26 mouse cellular contexts compared by ENCODE assay signal in the genomic region with DNA sequence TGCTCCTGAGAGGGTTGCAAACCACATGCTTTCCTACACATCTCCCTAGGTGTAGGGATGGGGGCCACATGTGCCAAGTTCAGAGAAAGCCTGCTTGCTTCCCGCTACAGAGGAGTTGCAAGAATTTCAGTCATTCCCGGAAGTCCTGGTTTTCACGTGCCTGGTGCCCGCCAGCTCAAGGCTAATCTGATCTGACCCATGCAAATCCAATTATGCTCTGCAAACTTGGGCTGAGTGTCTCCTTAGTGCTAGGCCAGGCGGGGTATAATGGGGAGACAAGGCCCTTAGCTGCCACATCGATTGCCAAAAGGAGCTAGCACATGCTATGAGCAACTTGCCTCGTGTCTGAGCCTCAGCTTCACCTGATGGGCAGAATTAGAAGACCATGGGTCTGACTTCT.
DNase-seq lines count a peak whose midpoint lies in the region; ATAC-seq and TF ChIP-seq lines count a peak whose summit lies in the region.
"Had no signal": no experiment of that assay in that cellular context is flagged by ENCODE, and none has a peak within 500 bp of the region (broad histone marks: within the 10 kb centered on the region; RNA-seq: fewer than 3 reads in every experiment).

No protein-coding gene starts in this region.

- ATAC-seq in forebrain, postnatal 0 days: no peak
- ATAC-seq in midbrain, embryonic 12.5 days (ENCODE audit: low FRiP score, low read depth): peak; percentile 51
- no peak for ATAC-seq in midbrain, postnatal 0 days (ENCODE audit: low FRiP score)
- no peak for ATAC-seq in embryonic facial prominence, embryonic 14.5 days (ENCODE audit: low read depth)
- ATAC-seq: CD4-positive, CD25-positive, alpha-beta regulatory T cell, adult 4 months; liver, embryonic 12.5 days; Patski had no signal

- no peak overlapping the region for H3K4me2 ChIP-seq in forebrain, postnatal 0 days (ENCODE audit: low read depth)
- no peak overlapping the region for H3K4me2 ChIP-seq in midbrain, embryonic 12.5 days (replicated peaks)
- no peak overlapping the region for H3K4me2 ChIP-seq in midbrain, postnatal 0 days (ENCODE audit: low read depth, low read length, poor library complexity, severe bottlenecking)
- no peak overlapping the region; the same call in 1 of the 2 replicates for H3K4me2 ChIP-seq in embryonic facial prominence, embryonic 14.5 days (ENCODE audit: low read depth, low read length)
- H3K4me2 ChIP-seq: heart, embryonic 12.5 days; hindbrain, embryonic 12.5 days; kidney, embryonic 15.5 days; limb, embryonic 13.5 days; liver, embryonic 12.5 days; neural tube, embryonic 15.5 days had no signal

- intact Hi-C loops in gastrocnemius, adult 2 months (cut with DNase I): no loop called here

- peaks cover 59% of the 10 kb centered on the region for H3K36me3 ChIP-seq in forebrain, embryonic 10.5 days (replicated peaks)
- H3K36me3 ChIP-seq in forebrain, postnatal 0 days (ENCODE audit: insufficient read depth): no peaks in the 10 kb centered on the region
- H3K36me3 ChIP-seq in midbrain, embryonic 12.5 days: no peaks in the 10 kb centered on the region
- no peaks in the 10 kb centered on the region for H3K36me3 ChIP-seq in midbrain, postnatal 0 days (ENCODE audit: insufficient read depth, low read length)
- no peaks in the 10 kb centered on the region for H3K36me3 ChIP-seq in embryonic facial prominence, embryonic 14.5 days (ENCODE audit: control insufficient read depth, insufficient read depth, low read length)
- H3K36me3 ChIP-seq: heart, embryonic 12.5 days; hindbrain, embryonic 12.5 days; kidney, embryonic 15.5 days; limb, embryonic 13.5 days; liver, embryonic 12.5 days; neural tube, embryonic 15.5 days had no signal

- H3K9me3 ChIP-seq in forebrain, embryonic 10.5 days: no peaks in the 10 kb centered on the region
- no peaks in the 10 kb centered on the region for H3K9me3 ChIP-seq in forebrain, postnatal 0 days (ENCODE audit: low read length)
- no peaks in the 10 kb centered on the region for H3K9me3 ChIP-seq in midbrain, embryonic 12.5 days
- no peaks in the 10 kb centered on the region for H3K9me3 ChIP-seq in midbrain, postnatal 0 days (ENCODE audit: low read length)
- no peaks in the 10 kb centered on the region for H3K9me3 ChIP-seq in embryonic facial prominence, embryonic 14.5 days (ENCODE audit: control insufficient read depth, low read length)
- H3K9me3 ChIP-seq: heart, embryonic 12.5 days; hindbrain, embryonic 12.5 days; kidney, embryonic 15.5 days; limb, embryonic 13.5 days; liver, embryonic 12.5 days; neural tube, embryonic 15.5 days had no signal

- peak; percentile 40 for DNase-seq in forebrain, embryonic 10.5 days (ENCODE audit: extremely low spot score, low spot score)
- DNase-seq in forebrain, postnatal 0 days: no peak
- DNase-seq in midbrain, postnatal 0 days (ENCODE audit: low spot score): no peak
- DNase-seq in embryonic facial prominence, embryonic 14.5 days (ENCODE audit: low spot score): peak; percentile 32
- DNase-seq in gastrocnemius, adult 2 months: no peak
- DNase-seq in adrenal gland, postnatal 25 days: no peak
- DNase-seq: adrenal gland, adult 2 months; cerebellum, adult 8-10 months; gastrocnemius, postnatal 10 days; heart, adult 11 months; heart, postnatal 10 days; kidney, adult 11 months; kidney, postnatal 36 days; lung, adult 18-20 months; lung, postnatal 10 days; right cerebral cortex, postnatal 25 days; spleen, adult 18-20 months had no signal

- no peak for TF ChIP-seq CTCF in forebrain, postnatal 0 days (IDR thresholded peaks at IDR 0.05; ENCODE audit: low read depth)
- TF ChIP-seq CTCF in midbrain, postnatal 0 days (IDR thresholded peaks at IDR 0.05): no peak
- no peak for TF ChIP-seq CTCF in gastrocnemius, adult 2 months (IDR thresholded peaks at IDR 0.05)

- H3K4me1 ChIP-seq in forebrain, embryonic 10.5 days: peaks cover 67% of the 10 kb centered on the region
- H3K4me1 ChIP-seq in forebrain, postnatal 0 days (ENCODE audit: insufficient read depth): no peaks in the 10 kb centered on the region
- peaks cover 19% of the 10 kb centered on the region for H3K4me1 ChIP-seq in midbrain, embryonic 12.5 days
- no peaks in the 10 kb centered on the region for H3K4me1 ChIP-seq in midbrain, postnatal 0 days (ENCODE audit: insufficient read depth, low read length)
- no peaks in the 10 kb centered on the region for H3K4me1 ChIP-seq in embryonic facial prominence, embryonic 14.5 days (ENCODE audit: control insufficient read depth, insufficient read depth, low read length)
- H3K4me1 ChIP-seq: liver, embryonic 12.5 days had no signal

- WGBS in forebrain, embryonic 10.5 days: 39% methylated on average over 7 of the region's 7 CpGs
- WGBS in forebrain, postnatal 0 days: 59% methylated on average over 7 of the region's 7 CpGs
- 28% methylated on average over 7 of the region's 7 CpGs for WGBS in midbrain, embryonic 12.5 days
- WGBS in midbrain, postnatal 0 days: 25% methylated on average over 7 of the region's 7 CpGs
- WGBS in embryonic facial prominence, embryonic 14.5 days: 38% methylated on average over 7 of the region's 7 CpGs

- no peak overlapping the region for H3K9ac ChIP-seq in forebrain, postnatal 0 days
- no peak overlapping the region for H3K9ac ChIP-seq in midbrain, embryonic 12.5 days (replicated peaks)
- no peak overlapping the region for H3K9ac ChIP-seq in midbrain, postnatal 0 days (replicated peaks; ENCODE audit: low read length, poor library complexity, severe bottlenecking)
- H3K9ac ChIP-seq in embryonic facial prominence, embryonic 14.5 days (ENCODE audit: low read depth, low read length): no peak overlapping the region
- H3K9ac ChIP-seq: heart, embryonic 12.5 days; hindbrain, embryonic 12.5 days; kidney, embryonic 15.5 days; limb, embryonic 13.5 days; liver, embryonic 12.5 days; neural tube, embryonic 15.5 days had no signal

- H3K27ac ChIP-seq in forebrain, embryonic 10.5 days: peak overlapping the region; percentile 62
- no peak overlapping the region for H3K27ac ChIP-seq in forebrain, postnatal 0 days (ENCODE audit: low read depth, low read length)
- H3K27ac ChIP-seq in midbrain, embryonic 12.5 days (replicated peaks): no peak overlapping the region
- no peak overlapping the region for H3K27ac ChIP-seq in midbrain, postnatal 0 days (ENCODE audit: low read depth, low read length)
- H3K27ac ChIP-seq in embryonic facial prominence, embryonic 14.5 days (replicated peaks; ENCODE audit: low read depth, low read length): no peak overlapping the region
- H3K27ac ChIP-seq in gastrocnemius, adult 2 months: no peak overlapping the region
- H3K27ac ChIP-seq: hindbrain, embryonic 12.5 days; kidney, embryonic 15.5 days; limb, embryonic 13.5 days; liver, embryonic 12.5 days; neural tube, embryonic 15.5 days had no signal

- H3K4me3 ChIP-seq in forebrain, embryonic 10.5 days: no peak overlapping the region
- H3K4me3 ChIP-seq in forebrain, postnatal 0 days (ENCODE audit: low read depth, low read length): no peak overlapping the region
- H3K4me3 ChIP-seq in midbrain, embryonic 12.5 days: no peak overlapping the region
- no peak overlapping the region for H3K4me3 ChIP-seq in midbrain, postnatal 0 days (ENCODE audit: low read depth, low read length)
- H3K4me3 ChIP-seq in embryonic facial prominence, embryonic 14.5 days (ENCODE audit: low read depth, low read length): no peak overlapping the region
- no peak overlapping the region for H3K4me3 ChIP-seq in gastrocnemius, adult 2 months
- H3K4me3 ChIP-seq: heart, embryonic 12.5 days; hindbrain, embryonic 12.5 days; kidney, embryonic 15.5 days; limb, embryonic 13.5 days; liver, embryonic 12.5 days; neural tube, embryonic 15.5 days had no signal

- H3K27me3 ChIP-seq in forebrain, embryonic 10.5 days (ENCODE audit: poor library complexity, severe bottlenecking): peaks cover 29% of the 10 kb centered on the region
- H3K27me3 ChIP-seq in forebrain, postnatal 0 days (ENCODE audit: insufficient read depth, low read length): no peaks in the 10 kb centered on the region
- H3K27me3 ChIP-seq in midbrain, embryonic 12.5 days: peaks cover 64% of the 10 kb centered on the region
- no peaks in the 10 kb centered on the region for H3K27me3 ChIP-seq in midbrain, postnatal 0 days (ENCODE audit: insufficient read depth, low read length)
- H3K27me3 ChIP-seq in embryonic facial prominence, embryonic 14.5 days (replicated peaks; ENCODE audit: control insufficient read depth, insufficient read depth, low read length): no peaks in the 10 kb centered on the region
- H3K27me3 ChIP-seq: hindbrain, embryonic 12.5 days; liver, embryonic 12.5 days; neural tube, embryonic 15.5 days had no signal

Comparison
In these comparisons a context has a peak if more than half of its experiments do, and no peak if none do; other contexts are left out.
1. DNase-seq: peak in forebrain, embryonic 10.5 days (single experiment) and embryonic facial prominence, embryonic 14.5 days (single experiment); none in forebrain, postnatal 0 days (single experiment), midbrain, postnatal 0 days (single experiment), gastrocnemius, adult 2 months (single experiment) and adrenal gland, postnatal 25 days (single experiment).